Mouse (Mus musculus): Measurements from ENCODE around the gene Zfp871.

DNA sequence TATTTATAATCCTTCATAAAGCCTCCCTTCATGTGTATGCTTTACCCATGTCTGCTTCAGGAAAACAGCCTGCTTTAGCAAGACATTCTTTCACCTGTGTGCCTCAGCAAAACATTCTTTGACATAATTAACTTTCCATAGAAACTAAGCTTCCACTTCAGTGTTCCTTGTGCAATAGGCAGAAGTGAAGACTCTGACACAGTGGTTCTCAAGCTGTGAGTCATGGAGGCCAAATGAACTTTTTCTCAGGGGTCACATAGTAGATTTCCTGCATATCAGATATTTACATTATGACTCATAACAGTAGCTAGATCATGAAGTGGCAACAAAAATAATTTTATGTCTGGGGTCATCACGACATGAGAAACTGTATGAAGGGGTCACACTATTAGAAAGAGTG is 49.7 kb downstream of the Zfp871 start:
- TF ChIP-seq CTCF (conservative IDR thresholded peaks at IDR 0.05; ENCODE audit: low read length) (no peak), POU5F1 (IDR thresholded peaks at IDR 0.05; ENCODE audit: borderline replicate concordance, low read length) (no peak), NANOG (IDR thresholded peaks at IDR 0.05; ENCODE audit: borderline replicate concordance, low read length) (no peak)

All from E14TG2a.4 (cell line).